Mouse (Mus musculus): ENCODE measurements at regions not wholly inside any gene's neighbourhood (a gene's known extent, or its start where the extent isn't known, plus 50 kb on each side); places are given as distances from the start of the nearest gene placed in this dataset.

DNA sequence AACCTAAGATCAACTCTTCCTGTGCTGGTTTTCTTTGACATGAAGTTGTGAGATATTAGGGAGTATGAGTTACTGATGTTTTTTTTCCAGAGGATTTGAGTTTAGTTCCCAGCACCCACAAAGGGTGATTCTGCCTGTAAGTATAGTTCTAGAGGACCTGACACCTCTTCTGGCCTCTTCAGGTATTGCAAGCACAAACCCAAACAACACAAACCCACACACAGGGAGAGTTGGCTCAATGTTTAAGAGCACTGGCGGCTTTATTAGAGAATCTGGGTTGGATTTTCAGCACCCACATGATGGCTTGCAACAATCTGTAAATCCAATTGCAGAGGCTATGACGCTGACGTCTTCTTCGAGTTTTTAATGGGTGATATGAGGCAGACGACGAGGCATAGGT is 451.7 kb downstream of the Bckdhb start:
- Histone ChIP-seq H3K36me3 (ENCODE audit: control insufficient read depth, insufficient read depth, low read length) (no peaks in the 10 kb centered on the region), H3K4me1 (replicated peaks; ENCODE audit: control insufficient read depth, insufficient read depth, low read length) (no peaks in the 10 kb centered on the region), H3K27ac (ENCODE audit: control insufficient read depth, insufficient read depth, low read length) (no peak overlapping the region), H3K27me3 (ENCODE audit: control insufficient read depth, insufficient read depth, low read length) (no peaks in the 10 kb centered on the region), H3K4me3 (ENCODE audit: control insufficient read depth, insufficient read depth, low read length) (no peak overlapping the region)
- WGBS = 96% methylated on average over 6 of the region's 6 CpGs
- TF ChIP-seq POLR2A (IDR thresholded peaks at IDR 0.05; ENCODE audit: control insufficient read depth, extremely low read depth, insufficient read depth, low read length, poor library complexity) = no peak
- no peak for DNase-seq

DNA sequence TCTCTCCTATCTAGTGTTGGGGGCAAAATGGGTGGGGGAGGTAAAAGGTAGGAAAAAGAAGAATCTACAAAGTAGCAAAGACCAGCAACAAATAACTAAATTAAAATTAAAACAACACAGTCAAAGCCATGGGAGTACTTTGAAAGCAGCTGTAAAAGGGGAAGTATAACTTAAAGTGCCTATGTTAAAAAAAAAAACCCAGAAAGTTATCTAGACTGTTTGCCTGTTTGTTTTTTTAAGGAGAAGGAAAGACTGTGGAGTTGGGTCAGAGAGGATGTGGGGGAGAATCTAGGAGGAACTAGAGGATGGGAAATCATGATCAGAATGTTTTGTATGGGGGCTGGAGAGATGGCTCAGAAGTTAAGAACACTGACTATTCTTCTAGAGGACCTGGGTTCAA is 457.0 kb downstream of the Bckdhb start:
- Histone ChIP-seq H3K4me1 (replicated peaks; ENCODE audit: control insufficient read depth, insufficient read depth, low read length) (no peaks in the 10 kb centered on the region), H3K27ac (ENCODE audit: control insufficient read depth, insufficient read depth, low read length) (no peak overlapping the region), H3K4me3 (ENCODE audit: control insufficient read depth, insufficient read depth, low read length) (no peak overlapping the region), H3K36me3 (ENCODE audit: control insufficient read depth, insufficient read depth, low read length) (no peaks in the 10 kb centered on the region), H3K27me3 (ENCODE audit: control insufficient read depth, insufficient read depth, low read length) (no peaks in the 10 kb centered on the region)
- no peak for DNase-seq
- TF ChIP-seq POLR2A (IDR thresholded peaks at IDR 0.05; ENCODE audit: control insufficient read depth, extremely low read depth, insufficient read depth, low read length, poor library complexity) = no peak
- no peak for TF ChIP-seq CTCF (IDR thresholded peaks at IDR 0.05; ENCODE audit: borderline replicate concordance, control insufficient read depth, extremely low read depth, insufficient read depth, low read length, poor library complexity)

DNA sequence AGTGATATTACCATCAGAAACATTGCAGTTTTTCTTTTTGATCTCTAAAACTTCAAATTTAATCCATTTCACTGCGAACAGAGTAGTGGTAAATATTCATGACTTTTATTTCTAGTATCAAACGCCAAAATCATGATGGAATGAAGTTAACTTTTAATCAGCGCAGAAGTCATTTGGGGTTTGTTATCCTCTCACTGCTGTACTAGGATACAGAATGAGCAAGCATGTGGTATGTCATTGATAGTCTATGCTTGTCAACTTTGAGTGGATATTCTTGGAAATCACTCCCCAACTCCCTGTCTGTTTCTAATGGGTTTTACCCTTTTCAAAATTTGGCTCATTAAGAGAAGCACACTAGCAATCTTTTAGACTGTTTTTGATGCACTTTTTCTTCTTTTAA is 464.9 kb downstream of the Bckdhb start:
- no peak overlapping the region for H3K27ac ChIP-seq (ENCODE audit: control insufficient read depth, insufficient read depth, low read length)
- 96% methylated on average over 3 of the region's 3 CpGs for WGBS
- TF ChIP-seq CTCF (IDR thresholded peaks at IDR 0.05; ENCODE audit: borderline replicate concordance, control insufficient read depth, extremely low read depth, insufficient read depth, low read length, poor library complexity) (no peak), POLR2A (IDR thresholded peaks at IDR 0.05; ENCODE audit: control insufficient read depth, extremely low read depth, insufficient read depth, low read length, poor library complexity) (no peak)
- H3K36me3 ChIP-seq (ENCODE audit: control insufficient read depth, insufficient read depth, low read length) = no peaks in the 10 kb centered on the region
- H3K4me1 ChIP-seq (replicated peaks; ENCODE audit: control insufficient read depth, insufficient read depth, low read length) = no peaks in the 10 kb centered on the region
- no peak for DNase-seq
- H3K27me3 ChIP-seq (ENCODE audit: control insufficient read depth, insufficient read depth, low read length) = no peaks in the 10 kb centered on the region
- H3K4me3 ChIP-seq (ENCODE audit: control insufficient read depth, insufficient read depth, low read length) = no peak overlapping the region

DNA sequence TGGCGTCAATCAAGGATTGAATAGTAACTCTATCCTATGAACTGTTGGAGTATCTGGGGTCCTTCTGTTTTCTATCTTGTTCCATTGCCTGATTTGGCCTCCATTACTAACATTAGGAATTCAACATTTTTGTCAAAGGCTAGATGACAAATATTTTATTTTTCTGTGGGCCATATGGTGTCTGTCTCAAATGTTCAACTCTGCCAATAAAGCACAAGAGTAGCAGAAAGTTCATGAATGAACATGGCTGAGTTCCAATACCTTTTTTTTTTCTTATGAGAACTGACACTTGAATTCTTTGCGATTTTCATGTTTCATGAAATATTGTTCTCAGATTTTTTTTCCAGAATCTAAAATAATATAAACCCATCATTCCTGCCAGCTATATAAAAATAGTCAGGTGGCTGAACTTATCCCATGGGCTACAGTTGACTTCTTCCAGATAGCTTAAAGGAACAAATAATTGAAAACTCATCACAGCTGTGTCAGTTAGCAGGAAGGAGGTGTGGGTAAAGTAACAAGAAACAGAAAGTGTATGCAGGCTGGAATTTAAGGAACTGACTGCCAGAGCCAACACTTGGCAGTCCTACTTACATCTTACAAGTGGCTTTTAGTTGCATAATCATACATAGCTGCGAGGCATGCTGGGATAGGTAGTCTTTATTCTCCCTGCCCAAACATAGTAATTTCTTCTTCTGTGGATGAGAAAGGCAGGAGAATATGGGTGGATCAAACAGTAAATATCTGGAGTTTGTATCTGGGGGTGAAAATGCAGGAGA is 469.8 kb downstream of the Bckdhb start:
- H3K27me3 ChIP-seq (ENCODE audit: control insufficient read depth, insufficient read depth, low read length) = no peaks in the 10 kb centered on the region
- no peak for DNase-seq
- H3K27ac ChIP-seq (ENCODE audit: control insufficient read depth, insufficient read depth, low read length) = no peak overlapping the region
- H3K36me3 ChIP-seq (ENCODE audit: control insufficient read depth, insufficient read depth, low read length) = no peaks in the 10 kb centered on the region
- no peaks in the 10 kb centered on the region for H3K4me1 ChIP-seq (replicated peaks; ENCODE audit: control insufficient read depth, insufficient read depth, low read length)
- TF ChIP-seq POLR2A (IDR thresholded peaks at IDR 0.05; ENCODE audit: control insufficient read depth, extremely low read depth, insufficient read depth, low read length, poor library complexity) = no peak
- no peak for TF ChIP-seq CTCF (IDR thresholded peaks at IDR 0.05; ENCODE audit: borderline replicate concordance, control insufficient read depth, extremely low read depth, insufficient read depth, low read length, poor library complexity)
- no peak overlapping the region for H3K4me3 ChIP-seq (ENCODE audit: control insufficient read depth, insufficient read depth, low read length)
- 55% methylated on average over 3 of the region's 3 CpGs for WGBS

DNA sequence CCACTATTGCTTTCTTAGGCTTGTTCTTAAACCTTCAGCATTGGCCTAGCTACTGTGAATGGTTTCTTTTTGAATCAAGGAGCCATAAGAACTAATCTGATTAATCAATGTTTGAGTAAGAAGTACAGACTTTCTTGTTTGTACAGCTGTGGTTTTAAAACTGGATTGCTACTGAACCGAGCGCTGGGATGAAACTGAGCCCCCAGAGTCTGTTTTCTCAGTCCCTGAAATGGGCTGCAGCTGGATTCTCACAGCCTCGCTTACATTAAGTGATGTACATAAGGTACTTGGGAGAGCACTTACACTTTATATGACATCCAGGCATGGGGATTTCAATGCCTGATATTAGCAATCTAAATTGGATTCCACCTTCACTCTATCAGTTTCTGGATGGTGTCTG is 474.5 kb downstream of the Bckdhb start:
- no peaks in the 10 kb centered on the region for H3K27me3 ChIP-seq (ENCODE audit: control insufficient read depth, insufficient read depth, low read length)
- TF ChIP-seq CTCF (IDR thresholded peaks at IDR 0.05; ENCODE audit: borderline replicate concordance, control insufficient read depth, extremely low read depth, insufficient read depth, low read length, poor library complexity) = no peak
- TF ChIP-seq POLR2A (IDR thresholded peaks at IDR 0.05; ENCODE audit: control insufficient read depth, extremely low read depth, insufficient read depth, low read length, poor library complexity) = no peak
- 87% methylated on average over 3 of the region's 3 CpGs for WGBS
- H3K4me1 ChIP-seq (replicated peaks; ENCODE audit: control insufficient read depth, insufficient read depth, low read length) = no peaks in the 10 kb centered on the region
- DNase-seq = no peak
- H3K27ac ChIP-seq (ENCODE audit: control insufficient read depth, insufficient read depth, low read length) = no peak overlapping the region
- no peak overlapping the region for H3K4me3 ChIP-seq (ENCODE audit: control insufficient read depth, insufficient read depth, low read length)
- H3K36me3 ChIP-seq (ENCODE audit: control insufficient read depth, insufficient read depth, low read length) = no peaks in the 10 kb centered on the region

DNA sequence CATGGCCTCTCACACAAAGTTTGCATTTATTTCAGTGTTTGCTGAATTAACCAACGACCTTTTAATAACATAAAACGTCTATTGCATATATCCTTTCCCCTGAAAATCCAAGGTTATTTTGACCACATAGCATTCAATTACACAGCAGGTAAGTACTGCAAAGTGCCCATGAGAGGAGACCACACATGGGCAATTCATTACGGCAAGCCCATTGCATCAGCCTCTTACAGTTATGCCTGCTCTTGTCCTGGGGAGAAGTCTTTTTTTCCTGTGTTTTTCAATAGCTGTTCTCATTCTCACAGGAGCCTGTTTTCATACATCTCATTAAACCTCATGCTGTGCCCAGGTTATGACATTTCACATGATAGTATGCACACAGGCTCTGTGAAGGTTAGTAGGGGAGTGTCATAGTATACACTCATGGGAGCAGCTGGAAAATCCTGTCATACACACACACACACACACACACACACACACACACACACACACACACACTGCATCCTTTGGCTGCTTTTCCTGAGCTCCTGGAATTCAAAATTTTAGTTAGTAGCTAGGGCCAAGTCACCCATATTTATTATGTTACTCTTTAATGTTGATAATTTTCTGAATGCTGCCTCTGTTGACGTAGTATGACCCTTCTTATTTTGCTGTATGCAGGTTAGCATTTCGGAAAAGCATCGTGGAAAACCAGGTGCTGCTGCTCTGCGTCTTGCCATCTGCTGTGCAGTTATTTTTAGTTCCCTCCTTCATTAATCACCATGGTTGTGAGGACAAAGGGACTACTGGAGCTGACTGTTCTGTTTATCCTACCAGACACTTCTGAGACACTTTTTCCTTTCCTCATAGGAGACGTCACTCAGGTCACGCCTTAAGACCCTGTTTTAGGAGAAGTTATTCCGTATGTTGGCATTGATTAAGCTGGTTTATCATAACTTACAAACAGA is 483.6 kb downstream of the Bckdhb start:
- Histone ChIP-seq H3K4me3 (ENCODE audit: control insufficient read depth, insufficient read depth, low read length) (no peak overlapping the region), H3K36me3 (ENCODE audit: control insufficient read depth, insufficient read depth, low read length) (no peaks in the 10 kb centered on the region), H3K27ac (ENCODE audit: control insufficient read depth, insufficient read depth, low read length) (no peak overlapping the region), H3K27me3 (ENCODE audit: control insufficient read depth, insufficient read depth, low read length) (no peaks in the 10 kb centered on the region), H3K4me1 (replicated peaks; ENCODE audit: control insufficient read depth, insufficient read depth, low read length) (no peaks in the 10 kb centered on the region)
- DNase-seq = no peak
- WGBS = 89% methylated on average over 10 of the region's 10 CpGs
- TF ChIP-seq CTCF (IDR thresholded peaks at IDR 0.05; ENCODE audit: borderline replicate concordance, control insufficient read depth, extremely low read depth, insufficient read depth, low read length, poor library complexity) (no peak), POLR2A (IDR thresholded peaks at IDR 0.05; ENCODE audit: control insufficient read depth, extremely low read depth, insufficient read depth, low read length, poor library complexity) (no peak)
